Mouse (Mus musculus) liver, embryonic 16.5 days (tissue): ENCODE data around the gene Lrrc46. TPM values are rescaled to one million over a fixed set of nuclear protein-coding genes. Genes with fewer than 3 reads are reported as not detected.

Experiments used
- ATAC-seq: fragments of 200-750 bp; cut with Nextera tagmentation; 2 replicates; pipeline ENCODE4 v1.8.0; 2017; ENCODE audit warnings: low read depth, mild to moderate bottlenecking, moderate number of reproducible peaks, moderate library complexity
- H3K27ac ChIP-seq: fragments of 300-500 bp; sonication (generic); 2 replicates; pipeline ENCODE4 v1.5.1; 2014; ENCODE audit warnings: mild to moderate bottlenecking, low read length
- H3K27me3 ChIP-seq: fragments of 300-500 bp; sonication (generic); 2 replicates; pipeline ENCODE4 v1.6.1; 2014; ENCODE audit warnings: low read depth, low read length, mixed read lengths; ENCODE audit not compliant: control insufficient read depth, insufficient read depth
- H3K36me3 ChIP-seq: fragments of 300-500 bp; sonication (generic); 2 replicates; pipeline ENCODE4 v1.6.1; 2014; ENCODE audit warnings: mild to moderate bottlenecking; ENCODE audit not compliant: control insufficient read depth, insufficient read depth
- H3K4me1 ChIP-seq: fragments of 300-500 bp; sonication (generic); 2 replicates; pipeline ENCODE4 v1.6.1; 2014; ENCODE audit warnings: low read depth, low read length, mixed read lengths; ENCODE audit not compliant: control insufficient read depth
- H3K4me2 ChIP-seq: fragments of 300-500 bp; sonication (generic); 2 replicates; pipeline ENCODE4 v1.6.1; 2014; ENCODE audit warnings: low read depth, low read length, mixed read lengths
- H3K4me3 ChIP-seq: fragments of 300-500 bp; sonication (generic); 2 replicates; pipeline ENCODE4 v1.5.1; 2014; ENCODE audit warnings: low read depth, mild to moderate bottlenecking, low read length
- H3K9ac ChIP-seq: fragments of 300-500 bp; sonication (generic); 2 replicates; pipeline ENCODE4 v1.6.1; 2014; ENCODE audit warnings: low read depth, low read length
- H3K9me3 ChIP-seq: fragments of 300-500 bp; sonication (generic); replicated peaks from 2 replicates; pipeline ENCODE4 v1.6.1; 2016; ENCODE audit warnings: low read length; ENCODE audit not compliant: control insufficient read depth
- WGBS: fragments of 180-500 bp; shearing (Covaris S2); extraction: QIAGEN DNeasy Blood & Tissue Kit; methylation state at CpG from one replicate; pipeline ENCODE4 v1.1.7; 2014; ENCODE audit not compliant: insufficient replicate concordance; 5-methylcytosine and 5-hydroxymethylcytosine counted together
- polyA plus RNA-seq: library from polyadenylated mRNA; unstranded; fragments of >200 nt; fragmentation: Nextera tagmentation; extraction: Ambion mirVana; gene quantifications from 2 replicates; pipeline ENCODE4 v1.2.1, GENCODE M21; 2015

Lrrc46 gene
- polyA plus RNA-seq, 1 experiment from 2014 or later = 0.41 TPM

GRCm38 (mm10) chr11:97072533-97072932, 31.3 kb upstream of the Lrrc46 start:
- ATAC-seq = no peak
- no peak overlapping the region for H3K4me2 ChIP-seq

GRCm38 (mm10) chr11:97071129-97071528, 29.9 kb upstream of the Lrrc46 start:
- H3K4me1 ChIP-seq = no peaks in the 10 kb centered on the region
- no peaks in the 10 kb centered on the region; the same call in 1 of the 2 replicates for H3K36me3 ChIP-seq
- no peak overlapping the region for H3K27ac ChIP-seq
- ATAC-seq = no peak
- no peak overlapping the region for H3K4me2 ChIP-seq
- H3K27me3 ChIP-seq = no peaks in the 10 kb centered on the region
- H3K4me3 ChIP-seq = no peak overlapping the region
- H3K9ac ChIP-seq = no peak overlapping the region
- WGBS = 46% methylated on average over 1 of the region's 1 CpGs
- H3K9me3 ChIP-seq = no peaks in the 10 kb centered on the region

More at GRCm38 (mm10) chr11:97072533-97072932, 31.3 kb upstream of the Lrrc46 start:
- H3K9me3 ChIP-seq = no peaks in the 10 kb centered on the region
- H3K27ac ChIP-seq = no peak overlapping the region
- H3K4me1 ChIP-seq = no peaks in the 10 kb centered on the region
- H3K36me3 ChIP-seq = no peaks in the 10 kb centered on the region
- 24% methylated on average over 3 of the region's 3 CpGs for WGBS
- H3K9ac ChIP-seq = no peak overlapping the region
- no peak overlapping the region for H3K4me3 ChIP-seq
- no peaks in the 10 kb centered on the region for H3K27me3 ChIP-seq

DNA sequence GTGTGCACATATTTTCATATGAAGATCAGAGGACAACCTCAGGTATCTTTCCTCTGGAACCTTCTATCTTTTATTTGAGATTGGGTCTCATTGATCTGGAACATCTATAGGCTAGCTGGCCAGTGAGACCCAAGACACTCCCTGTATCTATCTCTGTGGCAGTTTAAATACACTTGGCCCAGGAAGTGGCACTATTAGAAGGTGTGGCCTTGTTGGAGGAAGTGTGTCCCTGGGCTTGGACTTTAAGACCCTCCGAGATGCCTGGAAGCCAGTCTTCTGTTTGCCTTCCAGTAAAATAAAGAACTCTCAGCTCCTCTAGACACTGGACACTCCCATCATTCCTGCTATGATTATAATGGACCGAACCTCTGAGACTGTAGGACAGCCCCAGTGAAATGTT, 28.6 kb upstream of the Lrrc46 start:
- H3K27ac ChIP-seq = no peak overlapping the region
- H3K36me3 ChIP-seq = no peaks in the 10 kb centered on the region; the same call in 1 of the 2 replicates
- H3K4me1 ChIP-seq = no peaks in the 10 kb centered on the region
- no peaks in the 10 kb centered on the region for H3K27me3 ChIP-seq
- WGBS = 64% methylated on average over 2 of the region's 2 CpGs
- no peak overlapping the region for H3K4me2 ChIP-seq
- H3K4me3 ChIP-seq = no peak overlapping the region
- H3K9me3 ChIP-seq = no peaks in the 10 kb centered on the region
- H3K9ac ChIP-seq = no peak overlapping the region
- no peak for ATAC-seq

DNA sequence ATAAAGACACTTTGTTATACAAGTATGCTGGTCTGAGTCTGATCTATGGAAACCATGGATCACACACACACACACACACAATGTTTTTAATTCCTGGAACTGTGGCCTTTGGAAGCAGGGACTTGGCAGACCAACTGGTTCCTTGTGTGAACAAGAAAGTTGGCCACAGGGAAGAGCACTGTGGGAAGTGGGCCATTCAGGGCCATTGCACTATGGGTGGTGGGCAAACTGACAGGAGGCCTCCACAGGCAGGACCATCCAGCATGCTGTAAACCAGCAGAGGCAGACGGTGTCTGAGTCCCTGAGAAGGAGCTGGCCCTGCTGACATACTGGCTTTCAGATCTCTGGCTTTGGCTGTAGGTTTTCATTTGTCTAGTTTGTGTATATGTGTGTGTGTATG, 28.1 kb upstream of the Lrrc46 start:
- Histone ChIP-seq H3K36me3 (no peaks in the 10 kb centered on the region; the same call in 1 of the 2 replicates), H3K9me3 (no peaks in the 10 kb centered on the region), H3K9ac (no peak overlapping the region), H3K4me2 (no peak overlapping the region), H3K4me3 (no peak overlapping the region), H3K27ac (no peak overlapping the region), H3K27me3 (no peaks in the 10 kb centered on the region), H3K4me1 (no peaks in the 10 kb centered on the region)
- 83% methylated on average over 1 of the region's 1 CpGs for WGBS
- no peak for ATAC-seq

DNA sequence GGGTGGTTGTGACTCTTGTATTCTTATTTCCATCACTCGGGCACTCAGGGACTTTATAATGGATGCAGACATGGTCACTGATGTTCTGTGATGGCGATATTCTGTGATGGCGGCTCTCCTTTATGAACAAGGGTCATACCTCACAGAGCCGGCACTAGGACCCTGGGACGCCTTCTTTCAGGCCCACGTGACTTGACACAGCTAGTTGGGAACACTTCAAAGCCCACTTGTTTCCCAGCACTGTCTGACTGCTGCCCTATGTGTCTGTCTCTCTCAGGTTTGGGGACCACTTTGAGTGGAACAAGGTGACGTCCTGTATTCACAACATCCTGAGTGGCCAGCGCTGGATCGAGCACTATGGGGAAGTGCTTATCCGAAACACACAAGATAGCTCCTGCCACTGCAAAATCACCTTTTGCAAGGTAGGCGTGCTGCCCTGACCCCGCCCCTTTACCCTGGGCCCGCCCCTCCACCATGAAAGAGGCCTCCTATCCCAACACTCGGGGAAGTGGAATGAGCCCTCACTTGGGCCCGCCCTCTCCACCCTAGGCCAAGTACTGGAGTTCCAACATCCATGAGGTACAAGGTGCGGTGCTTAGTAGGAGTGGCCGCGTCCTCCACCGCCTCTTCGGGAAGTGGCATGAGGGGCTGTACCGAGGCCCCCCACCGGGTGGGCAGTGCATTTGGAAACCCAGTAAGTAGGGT, 25.6 kb upstream of the Lrrc46 start:
- WGBS = 69% methylated on average over 22 of the region's 22 CpGs
- Histone ChIP-seq H3K9me3 (no peaks in the 10 kb centered on the region), H3K4me2 (no peak overlapping the region)

GRCm38 (mm10) chr11:97065538-97066295, 24.5 kb upstream of the Lrrc46 start:
- WGBS = 80% methylated on average over 12 of the region's 12 CpGs
- Histone ChIP-seq H3K9ac (no peak overlapping the region), H3K27me3 (no peaks in the 10 kb centered on the region), H3K27ac (no peak overlapping the region), H3K4me2 (no peak overlapping the region), H3K4me1 (no peaks in the 10 kb centered on the region), H3K9me3 (no peaks in the 10 kb centered on the region), H3K36me3 (no peaks in the 10 kb centered on the region; the same call in 1 of the 2 replicates), H3K4me3 (no peak overlapping the region)
- ATAC-seq = no peak

More for the DNA sequence above, 25.6 kb upstream of the Lrrc46 start:
- Histone ChIP-seq H3K27me3 (no peaks in the 10 kb centered on the region), H3K36me3 (no peaks in the 10 kb centered on the region; the same call in 1 of the 2 replicates), H3K4me3 (no peak overlapping the region), H3K27ac (no peak overlapping the region), H3K4me1 (no peaks in the 10 kb centered on the region), H3K9ac (no peak overlapping the region)
- 0 out of 2 replicates have a peak, but pooled peaks have one; percentile 16 for ATAC-seq

- Histone ChIP-seq H3K9ac (no peak overlapping the region), H3K36me3 (peaks cover 2% of the 10 kb centered on the region; the same call in 1 of the 2 replicates), H3K4me1 (no peaks in the 10 kb centered on the region), H3K27me3 (no peaks in the 10 kb centered on the region), H3K9me3 (no peaks in the 10 kb centered on the region), H3K4me2 (no peak overlapping the region), H3K27ac (no peak overlapping the region), H3K4me3 (no peak overlapping the region)
- 72% methylated on average over 3 of the region's 3 CpGs for WGBS
- no peak for ATAC-seq
These were observed 22.7 kb upstream of the Lrrc46 start for GRCm38 (mm10) chr11:97063921-97064295.

GRCm38 (mm10) chr11:97063274-97063920, 22.2 kb upstream of the Lrrc46 start:
- no peaks in the 10 kb centered on the region for H3K9me3 ChIP-seq
- H3K27ac ChIP-seq = no peak overlapping the region
- H3K4me2 ChIP-seq = no peak overlapping the region
- no peak for ATAC-seq
- no peak overlapping the region for H3K9ac ChIP-seq
- 46% methylated on average over 9 of the region's 9 CpGs for WGBS
- H3K27me3 ChIP-seq = no peaks in the 10 kb centered on the region
- H3K4me1 ChIP-seq = no peaks in the 10 kb centered on the region
- H3K4me3 ChIP-seq = no peak overlapping the region
- peaks cover 2% of the 10 kb centered on the region; the same call in 1 of the 2 replicates for H3K36me3 ChIP-seq
